Mouse (Mus musculus) midbrain, embryonic 15.5 days (tissue): Measurements from ENCODE around the gene Sorl1. TPM values are rescaled to one million over a fixed set of nuclear protein-coding genes. Genes with fewer than 3 reads are reported as not detected.

Source experiments
- ATAC-seq: fragments of 200-750 bp; cut with Nextera tagmentation; replicated peaks from 2 replicates; pipeline ENCODE4 v1.8.0; 2017; ENCODE audit warnings: moderate TSS enrichment
- H3K27ac ChIP-seq: fragments of 300-500 bp; sonication (generic); 2 replicates; pipeline ENCODE4 v1.5.1; 2015; ENCODE audit warnings: mild to moderate bottlenecking, inconsistent platforms
- H3K27me3 ChIP-seq: fragments of 300-500 bp; sonication (generic); replicated peaks from 2 replicates; pipeline ENCODE4 v1.6.1; 2015; ENCODE audit warnings: inconsistent platforms
- H3K36me3 ChIP-seq: fragments of 300-500 bp; sonication (generic); replicated peaks from 2 replicates; pipeline ENCODE4 v1.6.1; 2015; ENCODE audit warnings: inconsistent platforms
- H3K4me1 ChIP-seq: fragments of 300-500 bp; sonication (generic); 2 replicates; pipeline ENCODE4 v1.6.1; 2015; ENCODE audit warnings: inconsistent platforms
- H3K4me2 ChIP-seq: fragments of 300-500 bp; sonication (generic); 2 replicates; pipeline ENCODE4 v1.6.1; 2015; ENCODE audit warnings: inconsistent platforms, mild to moderate bottlenecking, moderate library complexity
- H3K4me3 ChIP-seq: fragments of 300-500 bp; sonication (generic); 2 replicates; pipeline ENCODE4 v1.5.1; 2015; ENCODE audit warnings: mild to moderate bottlenecking, inconsistent platforms
- H3K9ac ChIP-seq: fragments of 300-500 bp; sonication (generic); 2 replicates; pipeline ENCODE4 v1.6.1; 2015; ENCODE audit warnings: mild to moderate bottlenecking, inconsistent platforms
- H3K9me3 ChIP-seq: fragments of 300-500 bp; sonication (generic); 2 replicates; pipeline ENCODE4 v1.6.1; 2016; ENCODE audit warnings: inconsistent platforms
- WGBS: fragments of 180-500 bp; shearing (Covaris S2); methylation state at CpG from one replicate; pipeline ENCODE4 v1.1.7; 2015; ENCODE audit warnings: mixed read lengths; 5-methylcytosine and 5-hydroxymethylcytosine counted together
- polyA plus RNA-seq: library from polyadenylated mRNA; unstranded; fragments of >200 nt; fragmentation: Nextera tagmentation; extraction: Ambion mirVana; gene quantifications from 2 replicates; pipeline ENCODE4 v1.2.1, GENCODE M21; 2015

Gene Sorl1
- polyA plus RNA-seq, 1 experiment from 2014 or later: 10.1 TPM

DNA sequence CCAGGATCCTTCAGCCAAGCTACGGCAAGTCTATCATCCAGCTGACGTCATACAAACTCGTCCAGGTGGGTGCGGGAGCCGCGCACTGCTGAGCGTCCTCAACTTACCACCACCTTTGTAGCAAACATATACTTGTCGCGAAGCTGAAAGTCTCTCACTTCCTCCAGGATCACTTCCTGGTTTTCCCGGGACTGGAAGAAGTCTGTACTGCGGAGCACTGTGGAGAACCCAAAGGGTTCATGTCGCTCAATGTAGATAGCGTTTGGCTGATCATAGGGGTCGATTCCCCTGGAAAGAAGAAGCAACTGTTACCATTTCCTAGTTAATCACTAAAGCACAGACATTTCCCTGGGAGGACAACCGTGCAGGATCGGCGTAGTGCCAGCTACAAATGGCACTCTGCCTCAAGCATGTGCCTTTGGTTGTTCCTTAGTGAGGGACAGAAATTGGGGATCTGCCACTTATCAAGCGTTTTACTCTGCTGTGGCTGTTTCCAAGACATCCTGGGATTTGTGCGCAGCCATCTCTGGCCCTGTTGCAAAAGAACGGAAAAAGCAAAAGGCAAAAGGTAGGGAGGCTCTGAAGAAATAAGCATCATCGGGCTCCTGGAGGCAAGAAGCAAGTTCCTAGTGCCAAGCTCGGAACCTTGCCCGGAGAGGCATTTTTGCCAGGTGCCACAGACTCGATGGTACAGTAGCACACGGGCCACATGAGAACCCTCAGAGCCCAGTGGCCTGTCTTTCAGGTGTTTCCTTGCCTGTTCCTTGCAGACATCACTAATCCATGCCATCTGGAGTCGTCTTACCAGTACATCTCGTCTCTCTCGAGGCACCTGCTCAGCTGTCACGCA lies 42.2 kb downstream of the Sorl1 start:
- H3K27ac ChIP-seq: no peak overlapping the region
- no peaks in the 10 kb centered on the region for H3K36me3 ChIP-seq
- no peaks in the 10 kb centered on the region for H3K9me3 ChIP-seq
- H3K4me3 ChIP-seq: no peak overlapping the region
- ATAC-seq: no peak
- no peaks in the 10 kb centered on the region for H3K27me3 ChIP-seq
- H3K4me1 ChIP-seq: no peaks in the 10 kb centered on the region
- WGBS: 94% methylated on average over 29 of the region's 29 CpGs
- no peak overlapping the region for H3K9ac ChIP-seq
- no peak overlapping the region for H3K4me2 ChIP-seq

DNA sequence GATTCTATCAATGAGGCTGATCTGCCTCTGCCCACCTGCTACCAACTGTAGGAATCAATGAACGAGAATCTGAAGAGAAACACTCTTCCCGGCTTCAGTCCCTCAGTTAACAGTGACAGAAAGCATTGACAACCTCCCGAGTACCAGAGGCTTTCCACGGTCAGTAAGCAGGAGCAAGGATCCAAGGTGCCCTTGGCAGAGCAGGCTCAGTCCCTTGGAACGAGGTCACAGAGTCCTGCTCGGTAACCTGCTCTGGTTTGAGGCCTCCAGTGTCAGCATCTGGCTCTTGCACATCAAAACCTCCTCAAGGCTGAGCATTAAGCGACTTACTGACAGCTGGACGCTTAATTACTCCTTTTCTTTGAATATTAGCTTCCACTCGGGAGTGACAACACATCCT lies 43.4 kb downstream of the Sorl1 start:
- Histone ChIP-seq H3K27ac (no peak overlapping the region), H3K9me3 (no peaks in the 10 kb centered on the region), H3K4me1 (no peaks in the 10 kb centered on the region), H3K36me3 (no peaks in the 10 kb centered on the region), H3K27me3 (no peaks in the 10 kb centered on the region), H3K4me3 (no peak overlapping the region), H3K9ac (no peak overlapping the region), H3K4me2 (no peak overlapping the region)
- ATAC-seq: no peak
- WGBS: 68% methylated on average over 9 of the region's 9 CpGs

DNA sequence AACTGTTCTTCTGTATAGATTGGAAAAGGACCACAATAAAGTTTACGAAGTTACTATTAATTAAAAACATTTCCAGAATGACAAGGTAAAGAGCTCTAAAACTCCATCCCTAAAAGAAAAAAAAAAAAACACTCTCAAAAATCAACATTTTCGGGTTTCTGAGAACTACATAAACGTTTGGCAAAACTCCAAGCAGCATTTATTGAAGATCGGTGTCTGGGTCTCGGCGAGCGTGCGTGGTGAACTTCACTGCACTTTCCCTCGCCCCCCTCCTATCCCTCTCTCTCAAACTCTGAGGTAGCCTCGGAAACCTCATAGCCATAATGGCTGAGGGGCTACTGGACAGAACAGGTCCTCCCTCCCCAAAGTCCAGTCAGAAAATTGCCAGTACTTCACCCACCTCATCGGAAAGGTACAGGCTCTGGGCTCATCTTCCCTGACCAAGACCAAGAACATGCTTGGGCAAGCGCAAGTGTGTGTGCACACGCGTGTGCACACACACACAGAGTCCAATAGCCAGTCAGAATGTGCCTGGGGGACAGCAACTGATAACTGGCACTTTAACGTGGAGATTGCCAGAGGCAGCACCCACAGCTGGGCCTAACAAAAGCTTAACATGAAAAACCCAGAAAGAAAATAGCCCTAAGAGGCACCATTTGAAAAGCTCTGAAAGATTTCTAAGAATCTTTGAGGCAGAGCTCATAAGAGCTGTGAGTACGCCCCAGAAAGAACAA lies 46.8 kb downstream of the Sorl1 start:
- Histone ChIP-seq H3K4me1 (peaks cover 3% of the 10 kb centered on the region; the same call in 1 of the 2 replicates), H3K27ac (no peak overlapping the region), H3K9me3 (no peaks in the 10 kb centered on the region), H3K4me3 (no peak overlapping the region), H3K9ac (no peak overlapping the region), H3K27me3 (no peaks in the 10 kb centered on the region), H3K4me2 (no peak overlapping the region), H3K36me3 (no peaks in the 10 kb centered on the region)
- no peak for ATAC-seq
- 84% methylated on average over 16 of the region's 16 CpGs for WGBS

DNA sequence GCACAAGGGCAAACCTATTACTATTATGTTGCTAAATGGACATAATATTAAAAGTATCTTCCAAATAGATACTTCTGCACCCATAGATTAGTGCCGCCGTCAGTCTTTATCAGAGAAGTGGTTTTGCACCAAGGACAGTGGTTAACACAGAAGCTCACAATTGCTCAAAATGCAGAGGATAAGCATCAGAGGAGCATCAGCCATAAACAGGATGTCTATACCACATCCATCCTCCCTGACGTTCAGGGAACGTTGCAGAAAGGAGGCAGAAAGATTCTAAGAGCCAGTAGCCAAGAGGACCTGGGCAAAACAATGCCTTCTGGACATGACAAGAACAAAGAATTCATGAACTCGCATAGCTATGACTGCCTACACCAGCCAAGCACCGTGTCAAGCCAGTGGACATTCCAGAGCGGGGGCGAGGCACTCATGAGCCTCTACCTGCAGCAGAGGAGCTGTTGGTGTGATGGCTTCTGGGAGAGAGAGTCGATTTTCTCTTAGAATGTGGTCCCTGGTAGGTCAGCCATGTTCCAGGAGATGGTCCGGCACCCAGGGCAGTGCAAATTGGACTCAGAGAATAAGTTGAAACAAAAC lies 47.7 kb downstream of the Sorl1 start:
- Histone ChIP-seq H3K27ac (no peak overlapping the region), H3K36me3 (no peaks in the 10 kb centered on the region), H3K9me3 (no peaks in the 10 kb centered on the region), H3K4me2 (no peak overlapping the region), H3K4me1 (peaks cover 6% of the 10 kb centered on the region; the same call in 1 of the 2 replicates), H3K27me3 (no peaks in the 10 kb centered on the region), H3K9ac (no peak overlapping the region), H3K4me3 (no peak overlapping the region)
- WGBS: 91% methylated on average over 10 of the region's 10 CpGs
- ATAC-seq: no peak

DNA sequence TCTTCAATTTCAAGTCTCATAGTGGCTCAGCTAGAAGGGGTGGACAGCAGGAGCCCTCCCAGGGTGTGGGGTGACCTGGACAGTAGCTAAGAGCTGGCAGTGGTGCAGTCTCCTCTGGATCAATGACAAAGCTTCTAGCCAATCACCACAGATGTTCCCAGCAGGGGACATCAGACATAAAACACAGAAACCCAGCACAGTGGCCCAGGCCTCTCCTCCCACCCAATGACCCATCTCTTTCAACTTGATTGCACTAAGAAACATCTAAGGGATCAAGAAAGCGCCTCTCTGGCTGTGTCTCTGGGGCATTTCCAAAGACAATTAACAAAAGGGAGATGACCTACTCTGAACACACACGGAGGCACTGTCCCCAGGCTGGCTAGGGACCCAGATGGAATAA lies 48.9 kb downstream of the Sorl1 start:
- no peak overlapping the region for H3K4me2 ChIP-seq
- no peak for ATAC-seq
- WGBS: 30% methylated on average over 2 of the region's 2 CpGs
- H3K27ac ChIP-seq: no peak overlapping the region
- H3K4me1 ChIP-seq: peaks cover 6% of the 10 kb centered on the region; the same call in 1 of the 2 replicates
- H3K4me3 ChIP-seq: no peak overlapping the region
- no peaks in the 10 kb centered on the region for H3K27me3 ChIP-seq
- H3K9ac ChIP-seq: no peak overlapping the region
- H3K36me3 ChIP-seq: no peaks in the 10 kb centered on the region
- H3K9me3 ChIP-seq: no peaks in the 10 kb centered on the region

DNA sequence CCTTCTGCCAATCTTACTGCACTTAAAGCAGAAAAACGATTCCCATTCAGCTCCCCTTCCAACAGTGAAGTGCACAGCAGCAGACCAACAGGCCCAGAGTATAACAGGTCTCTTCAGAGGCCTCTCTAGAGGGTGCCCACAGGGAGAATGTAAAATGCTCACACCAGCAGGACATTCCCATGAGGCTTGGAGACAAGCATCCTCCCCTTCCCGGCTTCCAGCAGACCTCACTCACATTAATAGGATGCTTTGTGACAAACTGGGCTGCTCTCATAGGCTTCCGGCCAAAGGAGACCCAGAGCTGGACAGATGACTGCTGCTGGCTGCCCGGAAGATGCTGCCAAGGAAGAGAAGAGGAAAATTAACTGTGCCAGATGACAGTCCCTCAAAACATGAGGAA lies 52.1 kb downstream of the Sorl1 start:
- H3K4me1 ChIP-seq: peaks cover 10% of the 10 kb centered on the region; the same call in 1 of the 2 replicates
- H3K9me3 ChIP-seq: no peaks in the 10 kb centered on the region
- ATAC-seq: no peak
- H3K4me3 ChIP-seq: no peak overlapping the region
- peak overlapping the region; percentile 31; the same call in 1 of the 2 replicates for H3K27ac ChIP-seq
- H3K27me3 ChIP-seq: no peaks in the 10 kb centered on the region
- no peak overlapping the region for H3K9ac ChIP-seq
- H3K4me2 ChIP-seq: no peak overlapping the region
- H3K36me3 ChIP-seq: no peaks in the 10 kb centered on the region
- 51% methylated on average over 4 of the region's 4 CpGs for WGBS

DNA sequence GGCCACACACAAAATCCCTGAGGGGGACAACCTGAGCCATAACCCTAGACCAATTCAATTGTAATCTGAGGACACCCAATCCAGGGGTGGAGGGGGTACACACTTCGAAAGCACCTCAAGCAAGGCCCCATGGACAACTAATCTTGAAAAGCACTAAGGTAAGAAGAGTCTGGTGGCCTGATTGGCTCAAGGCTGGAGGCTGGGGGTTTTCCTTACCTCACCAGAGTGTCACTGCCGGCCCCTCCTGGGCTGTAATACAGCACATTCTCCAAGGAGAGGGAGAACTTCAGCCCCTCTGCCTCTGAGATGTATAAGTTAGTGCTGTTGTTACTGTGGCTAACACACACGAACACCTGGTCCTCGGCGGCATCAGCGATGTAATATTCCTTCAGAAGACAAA lies 53.2 kb downstream of the Sorl1 start:
- H3K4me3 ChIP-seq: no peak overlapping the region
- H3K27ac ChIP-seq: no peak overlapping the region
- ATAC-seq: no peak
- no peak overlapping the region for H3K4me2 ChIP-seq
- no peak overlapping the region for H3K9ac ChIP-seq
- WGBS: 92% methylated on average over 6 of the region's 6 CpGs
- no peaks in the 10 kb centered on the region for H3K9me3 ChIP-seq
- H3K36me3 ChIP-seq: no peaks in the 10 kb centered on the region
- peaks cover 10% of the 10 kb centered on the region; the same call in 1 of the 2 replicates for H3K4me1 ChIP-seq
- no peaks in the 10 kb centered on the region for H3K27me3 ChIP-seq

DNA sequence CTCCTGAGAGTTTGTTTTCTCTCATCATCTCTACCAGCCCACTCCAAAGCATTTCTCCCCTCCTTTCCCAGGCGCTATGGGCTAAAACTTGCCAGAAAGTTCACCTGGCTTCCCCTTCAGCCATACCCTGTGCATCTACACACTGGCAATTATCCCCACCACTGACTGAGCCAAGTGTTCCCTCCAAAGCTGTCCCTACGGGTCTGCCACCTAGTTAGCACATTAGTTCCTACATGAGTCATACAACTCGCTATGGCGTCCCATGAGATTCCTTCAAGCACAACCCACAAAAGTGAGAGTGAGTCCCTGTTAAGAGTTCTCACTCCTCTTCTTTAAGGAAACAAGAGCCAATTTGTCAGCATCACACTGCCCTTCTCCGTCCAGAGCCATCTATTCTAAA lies 54.6 kb downstream of the Sorl1 start:
- no peaks in the 10 kb centered on the region for H3K27me3 ChIP-seq
- no peaks in the 10 kb centered on the region for H3K9me3 ChIP-seq
- no peak overlapping the region for H3K4me2 ChIP-seq
- H3K9ac ChIP-seq: no peak overlapping the region
- ATAC-seq: no peak
- no peaks in the 10 kb centered on the region for H3K36me3 ChIP-seq
- H3K27ac ChIP-seq: no peak overlapping the region
- H3K4me1 ChIP-seq: peaks cover 10% of the 10 kb centered on the region; the same call in 1 of the 2 replicates
- no peak overlapping the region for H3K4me3 ChIP-seq
- 95% methylated on average over 5 of the region's 5 CpGs for WGBS

DNA sequence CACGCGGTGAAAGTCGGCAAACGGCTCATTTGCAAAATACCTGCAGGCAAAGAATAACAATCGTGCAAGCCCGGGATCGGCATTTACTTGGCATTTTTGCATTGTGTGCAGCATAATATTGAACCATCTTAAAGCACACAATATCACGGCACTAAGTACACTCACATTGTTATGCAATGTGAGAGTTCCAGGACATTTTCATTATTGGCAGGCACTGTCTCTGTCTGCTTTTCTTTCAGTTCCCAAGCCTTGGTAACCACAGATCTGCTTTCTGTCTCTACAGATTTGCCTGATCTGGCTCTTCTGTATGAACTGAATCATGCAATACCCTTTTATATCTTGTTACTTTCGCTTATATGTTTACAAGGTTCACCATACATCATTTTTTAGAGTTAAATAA lies 56.1 kb downstream of the Sorl1 start:
- ATAC-seq: no peak
- 0 out of 2 replicates have a peak, but pooled peaks cover 3% of the 10 kb centered on the region for H3K36me3 ChIP-seq
- H3K27me3 ChIP-seq: no peaks in the 10 kb centered on the region
- 63% methylated on average over 9 of the region's 9 CpGs for WGBS
- 0 out of 2 replicates have a peak overlapping the region, but pooled peaks have one; percentile 42 for H3K27ac ChIP-seq
- H3K9me3 ChIP-seq: no peaks in the 10 kb centered on the region
- no peak overlapping the region for H3K4me2 ChIP-seq
- no peak overlapping the region for H3K4me3 ChIP-seq
- peaks cover 10% of the 10 kb centered on the region; the same call in 1 of the 2 replicates for H3K4me1 ChIP-seq
- H3K9ac ChIP-seq: no peak overlapping the region

DNA sequence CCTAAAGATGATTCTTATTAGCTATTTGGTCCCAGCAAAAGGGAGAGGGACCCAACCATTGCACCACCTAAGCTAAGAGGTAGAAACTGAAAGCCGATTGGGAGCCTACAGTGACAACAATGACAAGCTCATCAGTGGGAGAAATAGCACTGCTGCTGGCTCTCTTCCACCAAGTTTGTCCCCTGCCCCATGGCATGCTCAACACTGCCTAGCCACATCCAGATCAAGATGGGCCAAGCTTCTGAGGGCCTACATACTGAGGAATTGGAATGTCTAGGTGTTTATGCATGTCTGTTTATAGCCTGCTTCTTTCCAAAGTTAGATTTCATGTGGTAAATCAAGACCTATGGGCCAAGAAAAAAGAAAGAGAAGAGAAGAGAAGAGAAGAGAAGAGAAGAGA lies 58.3 kb downstream of the Sorl1 start:
- Histone ChIP-seq H3K4me3 (no peak overlapping the region), H3K4me1 (peaks cover 4% of the 10 kb centered on the region; the same call in 1 of the 2 replicates), H3K27ac (no peak overlapping the region), H3K36me3 (0 out of 2 replicates have a peak, but pooled peaks cover 4% of the 10 kb centered on the region), H3K27me3 (no peaks in the 10 kb centered on the region), H3K9ac (no peak overlapping the region), H3K9me3 (no peaks in the 10 kb centered on the region), H3K4me2 (no peak overlapping the region)
- no peak for ATAC-seq
- WGBS: 80% methylated on average over 1 of the region's 1 CpGs

DNA sequence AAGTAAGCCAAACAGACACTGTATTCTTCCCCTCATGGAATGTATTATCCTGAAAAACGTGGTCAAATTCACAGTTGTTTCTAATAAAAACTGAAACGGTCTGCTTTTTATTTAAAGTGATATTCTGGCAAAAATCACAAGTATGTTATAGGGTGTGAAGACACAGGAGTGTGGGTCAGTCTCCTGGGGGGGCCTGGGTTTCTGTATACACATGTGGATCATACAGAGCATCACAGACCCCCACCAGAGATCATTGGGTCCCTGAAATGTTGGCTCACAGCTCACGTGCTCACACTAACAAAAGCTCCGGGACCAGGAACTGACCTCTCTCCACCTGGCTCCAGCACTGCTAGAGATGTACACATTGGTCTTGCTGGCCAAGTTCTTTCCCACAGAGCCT lies 60.7 kb downstream of the Sorl1 start:
- Histone ChIP-seq H3K4me1 (peaks cover 4% of the 10 kb centered on the region; the same call in 1 of the 2 replicates), H3K4me2 (no peak overlapping the region), H3K9me3 (no peaks in the 10 kb centered on the region), H3K4me3 (no peak overlapping the region), H3K36me3 (0 out of 2 replicates have a peak, but pooled peaks cover 4% of the 10 kb centered on the region), H3K27me3 (no peaks in the 10 kb centered on the region), H3K27ac (no peak overlapping the region), H3K9ac (no peak overlapping the region)
- no peak for ATAC-seq
- 77% methylated on average over 4 of the region's 4 CpGs for WGBS

DNA sequence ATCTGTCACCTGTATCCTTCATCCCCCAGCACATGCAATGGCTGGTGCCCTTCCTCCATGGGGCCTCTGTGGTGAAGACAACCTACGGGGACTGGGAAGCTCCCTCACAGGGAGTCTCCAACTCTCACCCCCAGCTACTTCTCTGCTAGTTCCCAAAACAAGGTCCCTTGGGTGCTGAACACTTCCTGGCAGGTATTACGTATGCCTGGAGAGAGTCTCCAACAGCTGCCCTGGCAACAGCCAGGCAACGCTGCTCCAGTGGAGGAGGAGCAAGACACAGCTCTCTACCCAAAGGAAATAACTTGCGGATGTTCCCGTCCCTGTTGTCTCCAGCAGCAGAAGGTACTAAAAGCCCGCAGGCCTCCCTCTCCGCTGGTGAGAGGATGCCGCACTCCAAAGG lies 61.8 kb downstream of the Sorl1 start:
- H3K36me3 ChIP-seq: 0 out of 2 replicates have a peak, but pooled peaks cover 4% of the 10 kb centered on the region
- 0 out of 2 replicates have a peak, but pooled peaks cover 2% of the 10 kb centered on the region for H3K4me1 ChIP-seq
- 81% methylated on average over 8 of the region's 8 CpGs for WGBS
- no peak overlapping the region for H3K4me3 ChIP-seq
- no peaks in the 10 kb centered on the region for H3K27me3 ChIP-seq
- H3K9ac ChIP-seq: no peak overlapping the region
- H3K4me2 ChIP-seq: no peak overlapping the region
- no peak overlapping the region for H3K27ac ChIP-seq
- no peak for ATAC-seq
- no peaks in the 10 kb centered on the region for H3K9me3 ChIP-seq
